Mouse (Mus musculus): ENCODE measurements around the gene Smco3.

Gene Smco3

DNA sequence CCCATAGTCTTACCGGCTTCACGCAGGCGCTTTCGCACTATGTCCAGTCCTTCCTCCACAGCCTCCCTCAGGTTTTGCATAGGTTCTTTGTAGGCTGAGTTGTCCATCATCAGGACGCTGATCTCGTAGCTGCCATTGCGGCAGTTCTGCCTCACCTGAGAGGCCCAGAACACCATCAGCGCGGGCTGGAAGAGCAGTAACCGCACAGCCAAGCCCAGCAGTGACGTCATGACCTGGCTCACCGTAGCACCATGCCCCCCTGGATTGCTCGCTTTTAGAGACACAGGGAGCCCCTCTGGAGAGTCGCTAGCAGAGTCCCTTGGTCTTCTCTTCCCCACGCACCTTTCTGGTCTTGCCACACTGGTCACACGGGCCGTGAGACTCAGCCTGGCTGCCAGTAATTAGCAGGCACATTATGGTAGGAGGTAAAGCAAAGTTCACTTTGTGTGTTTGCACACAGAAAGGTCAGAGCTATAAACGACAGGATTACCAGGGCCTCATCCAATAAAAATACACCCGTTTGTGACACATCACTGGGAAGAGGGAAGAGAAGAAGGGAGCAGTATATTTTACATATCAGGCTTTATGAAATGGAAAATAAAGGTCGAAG lies 53.8 kb downstream of the Smco3 start, which contains the start of gene Gucy2c:
Gucy2c (minus strand) TSS at position 389 of the 610 bp plus-strand sequence.
- no peaks in the 10 kb centered on the region for H3K27me3 ChIP-seq (ENCODE audit: control insufficient read depth, insufficient read depth, low read length, poor library complexity, severe bottlenecking)
- no peak for DNase-seq (ENCODE audit: low read depth, low spot score)
- no peaks in the 10 kb centered on the region for H3K36me3 ChIP-seq (ENCODE audit: control insufficient read depth, insufficient read depth, low read length, poor library complexity, severe bottlenecking)

Data from splenic B cell, adult 2 months (primary cell).